In genomic region chr19:48023726-48024125, GRCm38 (mm10) we compare ENCODE assay signal across 20 mouse cellular contexts.
A peak's percentile ranks its signal among the peaks of the same experiment; 100 is the strongest.
DNase-seq lines count a peak whose midpoint lies in the region; ATAC-seq lines count a peak whose summit lies in the region.
"Had no signal": no experiment of that assay in that cellular context is flagged by ENCODE, and none has a peak within 500 bp of the region (broad histone marks: within the 10 kb centered on the region; RNA-seq: fewer than 3 reads in every experiment).

No protein-coding gene starts in this region.

- no peaks in the 10 kb centered on the region for H3K27me3 ChIP-seq in intestine, embryonic 16.5 days (replicated peaks; ENCODE audit: control insufficient read depth, insufficient read depth, low read length)
- H3K27me3 ChIP-seq: embryonic facial prominence, embryonic 13.5 days; forebrain, embryonic 15.5 days; heart, embryonic 13.5 days; liver, embryonic 12.5 days had no signal

- no peaks in the 10 kb centered on the region for H3K4me1 ChIP-seq in intestine, embryonic 16.5 days (ENCODE audit: control insufficient read depth, insufficient read depth, low read length)
- H3K4me1 ChIP-seq: forebrain, embryonic 15.5 days; liver, embryonic 12.5 days had no signal

- ATAC-seq in intestine, embryonic 16.5 days, result no peak
- ATAC-seq: forebrain, embryonic 15.5 days; hindbrain, postnatal 0 days; liver, embryonic 12.5 days; midbrain, embryonic 16.5 days had no signal

- H3K4me2 ChIP-seq in intestine, embryonic 16.5 days (ENCODE audit: low read depth, low read length), result no peak overlapping the region
- H3K4me2 ChIP-seq: embryonic facial prominence, embryonic 13.5 days; forebrain, embryonic 15.5 days; heart, embryonic 13.5 days; liver, embryonic 12.5 days; lung, embryonic 14.5 days had no signal

- no peak overlapping the region for H3K27ac ChIP-seq in intestine, embryonic 16.5 days (ENCODE audit: low read length)
- H3K27ac ChIP-seq: embryonic facial prominence, embryonic 13.5 days; forebrain, embryonic 15.5 days; heart, embryonic 13.5 days; hindbrain, postnatal 0 days; liver, embryonic 12.5 days had no signal

- H3K9ac ChIP-seq in intestine, embryonic 16.5 days (ENCODE audit: low read depth, low read length), result no peak overlapping the region
- H3K9ac ChIP-seq: embryonic facial prominence, embryonic 13.5 days; forebrain, embryonic 15.5 days; heart, embryonic 13.5 days; liver, embryonic 12.5 days; lung, embryonic 14.5 days had no signal

- WGBS in intestine, embryonic 16.5 days, result 85% methylated on average over 10 of the region's 10 CpGs

- DNase-seq in heart, adult 11 months, result peak; percentile 66
- DNase-seq in heart, postnatal 10 days, result no peak
- peak; percentile 50 for DNase-seq in induced T-regulatory cell, adult 2 months (ENCODE audit: low read depth)
- DNase-seq in thymus, postnatal 0 days (ENCODE audit: low spot score), result peak; percentile 86
- DNase-seq in frontal cortex, postnatal 36 days (ENCODE audit: low spot score in 2 of 2), result no peak
- DNase-seq in kidney, postnatal 4 days, result no peak
- no peak for DNase-seq in cerebellum, postnatal 4 days (ENCODE audit: low spot score in 2 of 2)
- DNase-seq: adrenal gland, adult 8-10 months; cerebellum, adult 9-10 months; heart, postnatal 4 days; lung, embryonic 14.5 days; lung, postnatal 36 days; spleen, adult 18-20 months had no signal

- no peak overlapping the region for H3K4me3 ChIP-seq in intestine, embryonic 16.5 days (ENCODE audit: low read length)
- H3K4me3 ChIP-seq: embryonic facial prominence, embryonic 13.5 days; forebrain, embryonic 15.5 days; heart, embryonic 13.5 days; liver, embryonic 12.5 days had no signal

- no peaks in the 10 kb centered on the region for H3K36me3 ChIP-seq in intestine, embryonic 16.5 days (ENCODE audit: control insufficient read depth, insufficient read depth, low read length)
- H3K36me3 ChIP-seq: embryonic facial prominence, embryonic 13.5 days; forebrain, embryonic 15.5 days; heart, embryonic 13.5 days; liver, embryonic 12.5 days had no signal

- no peaks in the 10 kb centered on the region for H3K9me3 ChIP-seq in intestine, embryonic 16.5 days (ENCODE audit: control insufficient read depth, low read length)
- H3K9me3 ChIP-seq: embryonic facial prominence, embryonic 13.5 days; forebrain, embryonic 15.5 days; heart, embryonic 13.5 days; liver, embryonic 12.5 days had no signal

- intact Hi-C loops in heart, postnatal 10 days (cut with DNase I), result no loop called here

Comparison
In these comparisons a context has a peak if more than half of its experiments do, and no peak if none do; other contexts are left out.
1. DNase-seq: peak in heart, adult 11 months (single experiment), induced T-regulatory cell, adult 2 months (single experiment) and thymus, postnatal 0 days (single experiment); none in heart, postnatal 10 days (0 of 2), frontal cortex, postnatal 36 days (0 of 2), kidney, postnatal 4 days (0 of 2) and cerebellum, postnatal 4 days (0 of 2).